Mouse (Mus musculus) cortical plate, adult 2 months (tissue): ENCODE measurements around the gene Acvr1b.

Source experiments
- CTCF ChIP-seq: fragments of 200-500 bp; IDR thresholded peaks from 2 replicates; pipeline ENCODE4 v1.5.1; 2011; ENCODE audit warnings: mild to moderate bottlenecking, control low read depth, low read length; ENCODE audit not compliant: insufficient read depth; ENCODE audit errors: extremely low read depth
- POLR2A ChIP-seq: fragments of 200-500 bp; IDR thresholded peaks from 2 replicates; pipeline ENCODE4 v1.6.1; 2011; ENCODE audit warnings: mild to moderate bottlenecking, low read length, control low read depth; ENCODE audit not compliant: insufficient read depth; ENCODE audit errors: extremely low read depth

GRCm38 (mm10) chr15:101239821-101240220 is 66.0 kb downstream of the Acvr1b start:
- TF ChIP-seq CTCF (no peak), POLR2A (no peak)
